Mouse (Mus musculus) brown adipose tissue, adult 24 weeks (tissue): ENCODE data around the gene Olfr1226. TPM values are rescaled to one million over a fixed set of nuclear protein-coding genes. Genes with fewer than 3 reads are reported as not detected.
"Not testable (repeated sequence)": the region's sequence is repeated elsewhere in the genome, so short reads cannot be mapped to it uniquely, and the experiment has no call there.

Source experiments
- H3K27ac ChIP-seq: fragments of 200-500 bp; replicated peaks from 2 replicates; pipeline ENCODE4 v1.5.1; 2012; ENCODE audit warnings: low read depth, mild to moderate bottlenecking, low read length
- H3K4me1 ChIP-seq: fragments of 200-500 bp; 2 replicates; pipeline ENCODE4 v1.6.1; 2012; ENCODE audit warnings: low read length, mixed read lengths; ENCODE audit not compliant: control insufficient read depth, insufficient read depth, insufficient read length
- H3K4me3 ChIP-seq: fragments of 200-500 bp; 2 replicates; pipeline ENCODE4 v1.5.1; 2012; ENCODE audit warnings: low read depth, mild to moderate bottlenecking, low read length, moderate library complexity; ENCODE audit not compliant: insufficient read depth
- polyA plus RNA-seq: library from polyadenylated mRNA; stranded (reverse); fragments of >200 nt; gene quantifications from 2 replicates; pipeline ENCODE4 v1.2.4, GENCODE M21; 2012; ENCODE audit not compliant: missing spikeins, insufficient read depth, insufficient read length

Olfr1226 gene
- polyA plus RNA-seq, result not detected in 2 replicates

DNA sequence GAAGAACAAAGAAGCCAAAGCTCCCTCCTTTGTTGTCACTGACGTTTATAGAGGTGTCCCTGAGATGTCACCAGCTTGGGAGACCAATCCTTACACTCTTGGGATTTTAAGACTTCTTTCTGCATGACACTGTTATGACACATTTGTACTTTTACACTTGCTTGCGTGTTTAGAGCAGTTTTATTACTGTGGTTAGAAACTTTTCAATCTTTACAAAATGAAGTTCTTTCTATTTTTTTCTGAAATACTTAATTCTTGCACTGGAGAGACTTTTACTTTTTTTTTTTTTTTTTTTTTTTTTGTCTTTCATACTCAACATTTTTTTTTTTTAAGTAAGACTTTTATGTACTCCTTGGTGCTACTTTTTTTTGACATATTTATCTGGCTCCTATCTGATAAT, at the start of gene Olfr1226:
Gene Olfr1226, minus strand, starts transcription at position 101 of the 400 bp plus-strand sequence.
- no peak within 1 kb of the TSS for H3K4me3 ChIP-seq
- H3K27ac ChIP-seq, result no peak within 1 kb of the TSS
- no peaks in the 10 kb centered on the region for H3K4me1 ChIP-seq

DNA sequence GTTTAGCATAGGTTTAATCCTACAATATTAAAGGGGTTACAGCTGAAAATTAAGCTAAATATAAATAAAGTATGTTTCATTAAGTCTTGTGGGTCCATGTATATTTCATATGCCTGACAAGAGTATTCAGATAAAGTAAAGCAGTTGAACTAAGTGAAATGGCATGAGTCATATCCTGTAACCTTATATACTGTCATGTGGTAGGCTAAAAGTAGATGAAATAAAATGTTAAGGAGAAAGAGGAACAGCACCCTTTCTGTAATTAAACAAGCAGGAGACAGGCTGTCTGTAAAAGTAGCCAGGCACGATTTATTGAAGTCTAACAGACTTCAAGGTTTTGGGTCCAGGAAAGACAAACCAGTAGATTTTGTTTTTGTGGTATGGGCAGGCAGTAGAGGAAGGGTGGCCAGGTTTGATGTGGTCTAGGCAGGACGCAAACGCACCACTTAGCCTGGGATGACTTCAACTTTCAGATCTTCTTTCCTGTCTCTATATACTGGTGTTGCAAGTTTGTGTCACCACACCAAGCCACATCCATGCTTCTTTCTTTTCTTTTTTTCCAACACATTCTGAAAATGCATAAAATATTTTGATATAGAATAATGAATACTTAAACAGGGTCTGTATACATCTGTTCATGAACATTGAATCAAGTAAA, 3.4 kb downstream of the Olfr1226 start:
- Histone ChIP-seq H3K27ac (no peak overlapping the region), H3K4me3 (no peak overlapping the region), H3K4me1 (no peaks in the 10 kb centered on the region)

DNA sequence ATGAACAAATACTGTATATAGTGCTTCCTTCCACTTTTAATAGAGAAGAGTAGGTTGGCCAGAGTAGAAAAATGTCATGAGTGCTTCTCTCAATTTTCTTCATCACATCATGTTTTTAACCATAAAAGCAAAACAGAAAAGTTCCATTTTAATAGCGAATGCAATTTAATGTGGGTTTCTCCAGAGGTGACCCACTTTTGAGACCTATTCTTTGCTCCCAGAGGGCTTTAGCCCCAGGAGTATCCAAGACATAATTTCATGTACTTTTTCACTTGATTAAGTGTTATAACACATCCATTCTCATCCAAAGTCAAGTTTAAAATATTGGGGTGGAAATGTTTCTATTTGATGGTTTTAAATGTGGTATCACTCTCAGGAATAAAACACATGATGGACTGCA, 25.3 kb downstream of the Olfr1226 start, which contains the start of gene Olfr1225:
Gene Olfr1225, minus strand, starts transcription at position 101 of the 400 bp plus-strand sequence.
- Histone ChIP-seq H3K27ac (no peak within 1 kb of the TSS), H3K4me3 (no peak within 1 kb of the TSS), H3K4me1 (no peaks in the 10 kb centered on the region)

DNA sequence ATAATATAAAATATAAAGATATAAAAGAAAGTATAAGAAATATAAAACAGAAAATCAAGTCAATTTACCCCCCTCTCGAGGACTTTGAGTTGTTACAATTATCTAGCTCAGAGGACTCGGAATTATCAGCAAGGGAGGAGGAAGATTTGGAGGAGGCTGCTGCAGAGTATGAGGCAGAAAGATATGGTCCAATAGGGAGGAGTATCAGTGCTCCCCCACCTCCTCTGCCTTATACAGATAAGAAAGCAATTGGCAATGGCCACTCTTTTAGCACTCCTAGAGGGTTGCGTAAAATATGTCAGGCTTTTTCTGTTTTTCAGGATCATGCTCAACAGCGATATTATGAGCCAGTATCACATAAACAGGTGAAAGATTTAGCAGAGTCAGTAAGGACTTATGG, 35.1 kb downstream of the Olfr1226 start:
- not testable (repeated sequence) for H3K4me3 ChIP-seq, H3K4me1 ChIP-seq, H3K27ac ChIP-seq

DNA sequence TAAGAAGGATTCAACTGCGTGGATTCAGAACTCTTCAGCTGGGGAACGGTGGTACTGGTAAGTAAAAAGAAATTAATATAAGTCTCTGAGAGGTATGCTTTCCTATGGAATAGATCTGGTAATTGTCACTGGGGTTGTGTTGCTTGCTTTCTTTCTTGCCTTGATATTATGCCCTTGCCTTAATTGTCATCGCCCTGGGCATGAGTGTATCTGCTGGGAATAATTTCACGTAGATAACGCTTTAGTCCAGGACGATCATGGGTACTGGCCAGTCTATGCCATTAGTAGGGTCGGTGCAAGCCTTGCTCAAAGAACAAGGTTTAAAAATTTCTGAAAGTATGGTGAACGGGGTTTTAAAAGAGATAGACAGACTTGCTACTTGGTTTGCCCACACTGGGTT, 35.9 kb downstream of the Olfr1226 start, which contains the start of gene Olfr1224-ps1:
Gene Olfr1224-ps1, minus strand, starts transcription at position 101 of the 400 bp plus-strand sequence.
- not testable (repeated sequence) for H3K4me3 ChIP-seq, H3K4me1 ChIP-seq, H3K27ac ChIP-seq

DNA sequence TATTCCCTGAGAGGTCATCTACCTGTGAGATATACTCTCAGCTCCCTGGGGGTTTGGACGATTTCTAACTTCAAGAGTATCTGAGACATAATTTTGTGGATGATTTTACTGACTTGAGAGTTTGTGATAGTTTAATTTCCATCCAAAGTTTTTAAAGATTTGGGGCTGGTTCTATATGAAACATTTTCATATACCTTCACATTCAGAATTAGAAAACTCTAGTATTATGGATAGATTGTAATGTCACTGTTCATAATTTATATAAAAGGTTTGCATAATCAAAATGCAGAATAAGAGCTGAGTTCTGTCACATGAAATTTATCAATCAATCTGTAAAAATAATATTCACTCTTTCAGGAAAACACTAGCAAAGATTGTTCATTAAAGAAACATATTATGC, 48.4 kb downstream of the Olfr1226 start, which contains the start of gene Olfr1223:
Gene Olfr1223, minus strand, starts transcription at position 101 of the 400 bp plus-strand sequence.
- no peak within 1 kb of the TSS for H3K27ac ChIP-seq
- no peak within 1 kb of the TSS for H3K4me3 ChIP-seq
- no peaks in the 10 kb centered on the region for H3K4me1 ChIP-seq

Other genes with a start within 250 kb of the Olfr1226 start
- not detected in 2 replicates for gene Olfr1212, start 246.1 kb downstream of the Olfr1226 start, polyA plus RNA-seq
- not detected in 2 replicates for gene Gm13762, start 219.8 kb downstream of the Olfr1226 start, polyA plus RNA-seq
- not detected in 2 replicates for gene Olfr1214, start 207.4 kb downstream of the Olfr1226 start, polyA plus RNA-seq
- gene Olfr1215, start 193.1 kb downstream of the Olfr1226 start, polyA plus RNA-seq, result not detected in 2 replicates
- not detected in 2 replicates for gene Olfr1216, start 181.7 kb downstream of the Olfr1226 start, polyA plus RNA-seq
- not detected in 2 replicates for gene Olfr1217, start 168.0 kb downstream of the Olfr1226 start, polyA plus RNA-seq
- not detected in 2 replicates for gene Olfr1218, start 138.9 kb downstream of the Olfr1226 start, polyA plus RNA-seq
- not detected in 2 replicates for gene Olfr1219, start 116.5 kb downstream of the Olfr1226 start, polyA plus RNA-seq
- not detected in 2 replicates for gene Olfr1220, start 93.2 kb downstream of the Olfr1226 start, polyA plus RNA-seq
- not detected in 2 replicates for gene Olfr1221, start 82.8 kb downstream of the Olfr1226 start, polyA plus RNA-seq
- not detected in 2 replicates for gene Olfr1222, start 67.0 kb downstream of the Olfr1226 start, polyA plus RNA-seq
- not detected in 2 replicates for gene Olfr1223, start 48.5 kb downstream of the Olfr1226 start, polyA plus RNA-seq
- not detected in 2 replicates for gene Olfr1224-ps1, start 36.0 kb downstream of the Olfr1226 start, polyA plus RNA-seq
- not detected in 2 replicates for gene Olfr1225, start 25.4 kb downstream of the Olfr1226 start, polyA plus RNA-seq
- not detected in 2 replicates for gene Olfr1228, start 54.0 kb upstream of the Olfr1226 start, polyA plus RNA-seq
- not detected in 2 replicates for gene Olfr1229, start 88.0 kb upstream of the Olfr1226 start, polyA plus RNA-seq
- not detected in 2 replicates for gene Olfr1230, start 97.2 kb upstream of the Olfr1226 start, polyA plus RNA-seq
- not detected in 2 replicates for gene Olfr1231, start 107.0 kb upstream of the Olfr1226 start, polyA plus RNA-seq
- not detected in 2 replicates for gene Olfr1232, start 129.6 kb upstream of the Olfr1226 start, polyA plus RNA-seq
- gene Olfr1233, start 142.3 kb upstream of the Olfr1226 start, polyA plus RNA-seq, result not detected in 2 replicates
- not detected in 2 replicates for gene Olfr1234, start 164.8 kb upstream of the Olfr1226 start, polyA plus RNA-seq
- not detected in 2 replicates for gene Olfr1238, start 209.6 kb upstream of the Olfr1226 start, polyA plus RNA-seq
- gene Olfr1239, start 220.4 kb upstream of the Olfr1226 start, polyA plus RNA-seq, result not detected in 2 replicates
- gene Olfr1240, start 243.0 kb upstream of the Olfr1226 start, polyA plus RNA-seq, result not detected in 2 replicates